Mouse (Mus musculus): Measurements from ENCODE around the gene Prkca.

DNA sequence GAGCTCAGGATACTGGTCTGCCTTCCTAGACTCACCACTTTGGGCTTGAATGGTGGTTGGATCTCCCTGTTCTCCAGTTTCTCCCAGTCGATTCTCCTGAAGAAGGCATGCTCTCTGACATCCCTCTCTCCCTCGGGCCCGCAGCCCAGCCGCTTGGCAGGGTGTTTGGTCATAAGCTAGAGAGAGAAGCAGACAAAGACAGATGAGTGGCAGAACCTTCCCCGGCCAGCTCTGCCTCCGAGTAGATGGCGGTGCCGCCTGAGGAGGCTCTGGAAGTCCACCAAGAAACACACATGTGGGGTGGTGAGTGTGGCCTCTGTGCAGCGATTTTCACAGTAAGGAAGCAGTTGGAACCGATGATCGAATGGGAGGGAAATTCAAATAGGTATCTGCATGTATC is 392.3 kb downstream of the Prkca start:
- TF ChIP-seq CTCF (IDR thresholded peaks at IDR 0.05) (no peak), POLR2A (IDR thresholded peaks at IDR 0.05; ENCODE audit: insufficient read depth, low read depth, low read length) (no peak)

All from heart, adult 2 months (tissue).